Mouse (Mus musculus) embryo, embryonic 11 days (tissue): ENCODE results near the gene Cenpo.
"Not testable (repeated sequence)": the region's sequence is repeated elsewhere in the genome, so short reads cannot be mapped to it uniquely, and the experiment has no call there.

ENCODE experiments used
- DNase-seq: peaks from one replicate; pipeline ENCODE4 v3.0.0-alpha.2; 2015

The Cenpo gene

DNA sequence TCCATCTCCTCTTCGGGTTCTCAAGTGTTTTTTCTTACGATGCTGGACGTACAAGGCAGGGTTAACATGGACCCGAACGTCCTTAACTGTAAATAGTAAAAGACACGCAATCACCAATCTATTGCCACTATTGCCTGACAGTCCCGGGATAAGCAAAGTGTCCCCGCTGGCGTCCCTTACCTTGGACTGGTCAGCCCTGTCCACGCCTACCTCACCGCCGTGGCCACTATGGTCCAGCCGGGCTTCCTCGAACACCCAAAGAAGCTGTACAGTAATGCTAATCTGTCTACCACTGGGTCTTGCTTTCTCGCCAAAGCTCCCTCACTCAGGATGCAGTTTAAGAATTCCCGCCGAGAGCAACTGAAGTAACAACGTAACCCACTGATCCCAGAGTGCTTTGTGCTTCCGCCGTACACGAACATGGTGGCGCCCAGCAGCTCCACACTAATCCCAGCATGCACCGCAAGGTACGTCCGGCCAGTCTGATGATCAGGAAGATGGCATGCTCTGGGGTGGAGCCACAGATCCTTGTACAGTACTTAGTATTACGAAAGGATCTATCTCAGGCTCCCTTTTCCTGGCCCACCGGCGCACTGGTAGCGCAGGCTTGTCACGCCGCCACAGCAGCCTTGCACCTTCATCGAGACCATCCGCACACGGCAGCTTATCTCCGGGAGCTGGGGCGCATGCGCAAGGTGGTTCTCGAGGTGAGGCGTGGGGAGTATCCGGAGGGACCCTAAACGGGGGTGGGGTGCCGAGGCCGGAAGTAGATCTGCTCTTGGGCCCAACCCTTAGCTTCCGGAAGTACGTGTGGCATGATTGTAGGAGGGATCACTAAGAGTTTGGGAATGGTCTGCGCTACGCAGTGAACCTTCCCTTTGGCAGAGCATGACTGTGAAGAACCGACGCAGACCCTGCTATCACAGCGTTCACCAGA is at the start of gene Cenpo, which contains the start of gene Ptrhd1:
TSS of gene Cenpo (minus strand) at position 723 of the 937 bp plus-strand sequence.
TSS of gene Ptrhd1 (plus strand) at position 456 of the 937 bp plus-strand sequence.
- peak; percentile 96 for DNase-seq

DNA sequence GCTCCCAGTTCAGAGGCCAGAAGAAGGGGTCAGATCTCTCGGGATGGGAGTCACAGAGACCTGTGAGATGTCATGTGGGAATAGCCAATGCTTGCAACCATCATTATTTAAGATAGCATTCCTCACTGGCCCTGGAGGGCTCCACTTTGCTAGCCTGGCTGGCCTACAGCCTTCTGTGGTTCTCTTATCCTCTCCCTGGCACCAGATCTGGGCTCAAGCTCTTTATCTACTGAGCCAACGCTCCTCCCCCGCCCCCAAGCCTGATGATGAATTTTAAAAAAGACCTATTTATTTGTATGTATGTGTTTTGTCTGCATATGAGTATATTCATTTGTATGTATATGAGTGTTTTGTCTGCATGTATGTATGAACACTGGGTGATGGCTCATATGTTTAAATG is 45.8 kb upstream of the Cenpo start:
- DNase-seq: no peak

DNA sequence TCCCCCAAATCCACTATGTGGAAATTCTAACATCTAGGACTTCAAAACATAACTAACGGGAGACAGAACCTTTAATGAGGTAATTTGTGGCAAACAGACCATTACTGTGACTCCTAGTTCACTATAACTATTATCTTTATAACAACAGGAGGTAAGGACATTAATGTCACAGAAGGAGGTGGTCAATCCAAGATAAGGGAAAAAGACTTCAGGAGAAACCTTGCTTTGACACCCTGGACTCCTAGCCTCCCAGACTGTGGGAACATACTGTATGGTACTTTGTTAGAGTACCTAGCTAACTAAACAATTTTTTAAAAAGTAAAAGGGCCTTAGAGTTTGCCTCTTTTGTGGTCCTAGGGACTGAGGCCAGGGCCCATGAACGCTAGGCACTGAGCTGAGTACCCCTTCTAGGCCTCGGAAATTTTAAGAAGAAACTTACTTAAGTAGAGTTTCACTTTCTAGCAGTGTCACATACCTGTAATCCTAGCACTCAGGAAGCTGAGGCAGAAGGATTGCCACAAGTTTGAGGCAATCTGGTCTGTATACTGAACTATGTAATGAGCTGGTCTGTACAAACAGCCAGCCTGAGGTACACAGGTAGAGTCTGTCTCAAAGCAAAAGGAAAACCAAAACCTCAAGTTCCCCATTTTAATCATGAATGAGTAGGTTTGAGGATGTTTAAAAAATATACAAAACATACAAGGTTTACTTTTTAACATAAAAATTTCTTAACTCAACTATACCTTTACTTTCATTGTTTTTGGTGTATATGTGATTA is 45.1 kb upstream of the Cenpo start:
- no peak for DNase-seq

DNA sequence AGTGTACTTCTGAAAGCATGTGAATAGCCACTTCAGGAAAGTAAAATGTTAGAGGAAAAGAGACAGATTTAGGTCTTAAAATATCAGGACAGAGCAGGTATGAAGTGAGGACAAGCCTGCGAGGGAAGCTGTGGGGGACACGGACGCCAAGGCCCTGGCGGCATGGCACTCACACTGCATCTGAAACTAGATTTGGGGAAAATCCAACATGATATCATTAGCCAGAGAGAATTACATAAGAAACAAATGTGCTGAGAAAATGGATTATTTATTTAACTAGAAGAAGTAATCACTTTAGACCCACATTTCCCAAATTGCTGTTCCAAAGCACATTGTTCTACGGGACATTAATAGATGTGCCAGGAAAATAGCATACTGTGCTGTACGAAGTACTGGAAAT is 37.0 kb upstream of the Cenpo start:
- no peak for DNase-seq

DNA sequence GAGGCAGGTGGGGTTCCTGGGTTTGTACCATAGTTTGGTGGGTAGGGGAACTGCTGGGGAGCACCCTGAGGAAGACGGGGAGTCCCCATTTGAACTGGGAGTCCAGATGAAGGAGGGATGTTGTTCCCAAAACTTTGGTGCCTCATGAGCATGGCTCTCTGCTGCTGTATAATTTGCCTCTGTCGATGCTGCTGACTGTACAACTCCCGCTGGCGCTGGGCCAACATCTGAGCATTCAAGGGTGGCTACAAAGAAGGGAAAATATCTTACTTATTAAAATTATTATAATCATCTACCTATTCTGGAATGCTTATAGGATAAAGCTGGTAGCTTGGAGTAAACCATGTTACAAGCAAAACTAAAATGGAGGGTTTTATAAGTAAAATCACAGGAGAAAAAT is 33.7 kb upstream of the Cenpo start:
- no peak for DNase-seq

DNA sequence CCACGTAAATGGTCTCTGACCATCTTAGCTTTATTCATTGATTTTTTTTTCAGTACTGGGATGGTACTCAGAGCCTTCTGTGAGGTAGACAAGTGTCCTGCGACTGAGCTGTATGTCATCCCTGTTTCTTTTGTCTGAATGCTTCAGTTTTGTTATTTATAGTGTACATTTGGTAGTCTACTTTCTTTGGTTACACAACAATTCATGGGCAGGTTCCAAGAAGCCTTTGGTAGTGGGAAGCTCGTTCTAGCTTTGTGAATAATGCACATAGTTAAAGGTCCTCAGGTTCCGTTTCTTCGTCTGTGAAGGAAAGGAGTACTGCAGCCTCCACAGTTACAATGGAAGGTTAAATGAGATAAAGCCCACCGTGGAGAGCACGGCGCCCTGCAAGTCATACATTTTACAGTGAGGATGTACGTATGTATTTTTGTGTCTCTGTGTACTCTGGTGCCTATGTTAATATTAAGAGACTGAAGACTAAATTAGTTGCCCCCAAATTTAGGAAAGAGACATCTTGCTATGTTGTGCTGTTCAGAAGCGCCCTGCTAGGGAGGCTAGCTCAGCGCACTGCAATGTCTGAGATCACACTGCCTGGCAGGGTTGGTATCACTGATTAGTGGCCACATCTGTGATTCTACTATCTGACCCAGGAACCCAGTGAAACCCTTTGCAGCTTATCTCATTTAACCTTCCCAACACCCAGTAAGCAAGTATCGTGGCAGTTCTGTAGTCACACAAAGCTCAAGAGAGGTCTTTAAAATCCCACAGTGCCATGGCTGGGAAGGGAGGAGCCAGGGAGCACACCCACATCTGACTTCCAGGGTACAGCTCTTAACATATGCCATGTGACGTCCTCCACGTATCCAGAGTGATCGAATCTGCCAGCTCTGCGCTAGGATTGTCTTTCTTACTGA is 18.9 kb upstream of the Cenpo start:
- no peak for DNase-seq

DNA sequence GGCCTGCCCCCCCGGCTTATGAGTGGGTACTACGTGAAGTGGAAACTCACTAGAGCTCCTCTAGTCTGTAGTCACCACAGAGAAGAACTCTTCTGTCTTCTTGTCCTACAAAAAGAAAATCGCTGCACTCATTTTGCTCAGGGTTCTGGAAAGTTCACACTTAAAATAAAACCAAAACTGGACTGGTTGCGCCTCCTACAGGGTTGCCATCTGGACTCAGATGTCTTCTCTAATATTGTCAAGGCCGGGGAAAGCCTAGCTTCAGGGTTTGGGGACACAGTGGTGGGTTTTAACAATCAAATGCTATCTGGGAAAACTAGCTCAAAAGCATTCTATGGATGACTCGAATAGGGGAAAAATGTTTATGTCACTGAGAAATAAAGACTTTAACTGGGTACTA is 15.7 kb upstream of the Cenpo start:
- no peak for DNase-seq

DNA sequence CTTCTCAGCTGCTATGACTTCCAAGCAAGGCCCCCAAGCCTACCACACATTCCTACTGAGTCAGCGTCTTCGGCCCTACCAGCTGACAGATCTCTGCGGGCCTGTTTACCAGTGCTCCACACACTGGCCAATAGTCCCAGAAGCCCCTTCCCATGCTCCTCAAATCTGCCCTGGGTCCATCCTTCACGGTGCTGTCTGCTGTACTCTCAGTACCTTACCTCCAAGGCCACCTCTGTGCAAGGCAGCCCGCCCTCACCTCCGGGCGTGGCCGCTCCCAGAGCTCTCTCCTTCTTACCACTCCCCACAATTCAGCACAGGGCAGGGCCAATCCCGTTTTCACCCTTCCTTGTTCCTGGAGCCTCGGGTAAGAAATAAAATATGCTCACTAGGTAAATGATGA is 11.6 kb upstream of the Cenpo start:
- no peak for DNase-seq

DNA sequence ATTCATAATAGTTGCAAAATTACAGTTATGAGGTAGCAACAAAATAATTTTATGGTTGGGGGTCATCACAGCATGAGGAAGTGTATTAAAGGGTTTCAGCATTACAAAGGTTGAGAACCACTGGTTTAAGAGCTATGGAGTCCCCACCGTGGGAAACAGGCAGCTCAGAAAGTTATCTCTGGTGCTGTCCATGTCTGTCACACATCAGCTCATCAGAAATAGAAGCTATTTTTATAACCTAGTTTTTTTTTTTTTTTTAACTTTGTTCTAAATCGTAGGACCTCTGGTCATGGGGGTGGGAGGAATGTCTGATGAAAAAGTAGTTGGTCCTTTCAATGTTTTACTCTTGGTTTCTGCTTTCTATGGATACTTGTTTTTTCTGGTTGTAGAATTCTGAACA is 9.7 kb upstream of the Cenpo start:
- no peak for DNase-seq

DNA sequence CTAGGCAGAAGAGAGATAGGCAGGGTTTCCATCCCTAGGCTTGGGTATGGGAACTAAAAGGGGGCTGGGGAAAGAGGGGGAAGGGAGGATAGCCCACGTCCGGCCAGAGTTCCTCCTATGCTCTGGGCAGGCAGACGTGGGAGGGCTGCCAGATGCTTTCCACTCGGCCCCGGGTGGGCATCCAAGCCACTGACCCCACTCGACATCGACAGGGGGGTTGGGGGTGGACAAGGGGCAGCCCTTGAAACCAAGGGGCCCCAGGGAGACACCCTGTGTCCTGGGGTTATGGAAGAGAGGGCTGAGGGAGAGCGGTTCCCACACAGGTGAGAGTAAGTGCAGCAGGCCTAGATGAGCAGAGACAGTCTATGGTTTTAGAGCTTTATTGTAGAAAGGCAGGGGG is 6.2 kb upstream of the Cenpo start:
- DNase-seq: not testable (repeated sequence)

DNA sequence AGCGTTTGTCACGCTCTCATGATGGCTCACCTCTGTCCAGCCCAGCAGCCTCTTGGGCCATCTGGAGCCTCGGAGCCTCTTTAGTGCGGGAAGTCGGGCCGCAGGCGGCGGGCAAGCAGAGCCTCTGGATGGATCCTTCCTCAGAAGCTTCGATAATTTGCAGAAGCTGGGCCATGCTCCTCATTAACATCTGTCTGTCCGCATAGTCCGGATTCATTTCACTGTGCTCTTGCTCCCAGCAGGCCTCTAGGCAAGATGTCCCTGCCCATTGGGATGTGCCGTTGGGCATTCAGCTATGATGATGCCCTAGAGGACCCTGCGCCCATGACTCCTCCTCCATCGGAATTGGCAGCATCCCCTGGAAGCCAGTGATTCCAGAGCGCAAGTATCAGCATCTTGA is 3.4 kb upstream of the Cenpo start:
- DNase-seq: no peak

DNA sequence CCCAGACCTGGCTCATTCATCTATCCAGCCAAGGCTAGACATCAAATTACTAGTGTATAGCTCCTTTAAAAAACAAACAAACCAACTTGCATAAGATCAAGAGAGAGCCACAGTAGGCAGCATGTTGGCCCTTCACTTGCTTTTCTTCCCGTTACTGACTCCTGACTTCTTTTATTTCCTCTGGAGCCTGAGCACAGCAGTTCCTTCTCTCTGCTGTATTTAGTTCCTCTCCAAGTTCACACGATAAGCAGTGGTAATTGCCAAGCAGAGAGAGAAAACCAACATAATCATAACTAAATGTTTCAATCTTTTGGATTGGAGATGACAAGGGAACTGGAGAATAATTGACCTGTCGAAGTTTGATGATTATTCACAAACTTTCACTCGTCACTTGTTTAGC is 1.3 kb downstream of the Cenpo start:
- no peak for DNase-seq

DNA sequence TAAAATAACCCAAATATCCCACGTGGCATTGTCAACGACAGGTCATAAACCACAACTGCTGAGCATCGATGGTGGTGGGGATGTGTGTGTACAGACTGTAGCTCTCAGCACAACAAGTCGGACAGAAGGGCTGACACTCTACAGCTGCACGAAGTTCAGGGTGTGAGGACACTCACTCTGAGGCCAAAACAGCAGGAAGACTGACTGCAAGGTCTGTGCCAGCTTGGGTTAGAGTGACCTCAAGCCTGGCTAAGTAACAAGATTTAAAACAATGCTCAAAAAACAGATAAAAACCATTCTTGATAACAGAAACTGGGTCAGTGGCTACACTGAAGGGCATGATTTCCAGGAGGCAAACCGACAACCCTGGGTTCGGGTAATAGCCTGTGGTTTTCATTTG is 3.9 kb downstream of the Cenpo start:
- DNase-seq: no peak

DNA sequence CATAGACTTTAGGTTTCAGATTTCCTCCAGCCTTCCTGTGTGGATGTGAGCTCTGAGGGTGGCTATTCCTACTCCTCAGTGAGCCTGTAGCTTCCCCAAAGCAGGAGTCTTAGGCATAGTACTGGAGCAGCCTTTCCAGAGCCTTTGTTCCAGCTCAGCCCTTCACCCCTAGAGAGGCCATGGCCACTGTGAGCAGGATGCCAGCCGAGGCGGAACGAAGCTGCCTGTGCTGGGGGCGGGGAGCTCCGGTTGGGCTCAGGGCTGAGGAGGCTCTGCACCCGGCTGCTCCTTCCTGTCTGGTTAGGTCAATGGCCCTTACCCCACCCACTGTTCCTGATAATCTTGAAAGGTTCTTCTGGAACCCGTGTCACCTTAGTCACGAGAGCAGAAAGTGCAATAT is 21.2 kb downstream of the Cenpo start:
- peak; percentile 21 for DNase-seq

DNA sequence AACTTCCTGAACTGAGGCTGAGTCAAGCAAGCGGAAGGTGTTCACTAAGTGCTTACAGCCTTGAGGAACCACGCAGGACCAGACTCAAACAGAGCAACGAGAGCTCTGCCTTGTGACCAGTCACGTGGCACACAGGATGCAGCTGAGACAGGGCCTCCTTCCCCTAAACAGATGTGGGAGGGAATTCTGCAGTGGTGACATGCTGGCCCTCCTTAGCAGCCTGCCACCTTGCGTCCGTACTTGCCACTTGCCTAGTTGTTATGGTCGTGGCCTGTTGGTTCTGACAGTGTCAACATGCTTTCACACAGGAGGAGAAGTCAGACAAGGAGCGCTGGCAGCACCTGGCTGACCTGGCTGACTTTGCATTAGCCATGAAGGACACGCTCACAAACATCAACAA is 22.9 kb downstream of the Cenpo start:
- DNase-seq: no peak

DNA sequence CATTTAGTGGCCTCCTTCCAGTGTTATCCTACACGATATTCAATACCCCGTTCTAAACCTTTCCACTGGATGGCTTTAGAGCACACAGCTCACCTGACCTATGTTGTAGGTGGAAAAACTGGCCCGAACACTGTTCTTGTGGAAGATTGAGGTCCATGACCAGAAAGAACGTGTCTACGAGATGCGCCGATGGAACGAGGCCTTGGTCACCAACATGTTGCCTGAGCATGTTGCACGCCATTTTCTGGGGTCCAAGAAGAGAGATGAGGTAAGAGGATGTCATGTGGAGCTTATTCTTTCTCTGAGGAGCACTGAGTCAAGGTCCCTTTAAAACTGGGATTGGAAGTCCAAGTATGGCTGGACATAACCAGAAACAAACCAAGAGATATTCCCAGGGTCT is 24.9 kb downstream of the Cenpo start:
- DNase-seq: no peak

DNA sequence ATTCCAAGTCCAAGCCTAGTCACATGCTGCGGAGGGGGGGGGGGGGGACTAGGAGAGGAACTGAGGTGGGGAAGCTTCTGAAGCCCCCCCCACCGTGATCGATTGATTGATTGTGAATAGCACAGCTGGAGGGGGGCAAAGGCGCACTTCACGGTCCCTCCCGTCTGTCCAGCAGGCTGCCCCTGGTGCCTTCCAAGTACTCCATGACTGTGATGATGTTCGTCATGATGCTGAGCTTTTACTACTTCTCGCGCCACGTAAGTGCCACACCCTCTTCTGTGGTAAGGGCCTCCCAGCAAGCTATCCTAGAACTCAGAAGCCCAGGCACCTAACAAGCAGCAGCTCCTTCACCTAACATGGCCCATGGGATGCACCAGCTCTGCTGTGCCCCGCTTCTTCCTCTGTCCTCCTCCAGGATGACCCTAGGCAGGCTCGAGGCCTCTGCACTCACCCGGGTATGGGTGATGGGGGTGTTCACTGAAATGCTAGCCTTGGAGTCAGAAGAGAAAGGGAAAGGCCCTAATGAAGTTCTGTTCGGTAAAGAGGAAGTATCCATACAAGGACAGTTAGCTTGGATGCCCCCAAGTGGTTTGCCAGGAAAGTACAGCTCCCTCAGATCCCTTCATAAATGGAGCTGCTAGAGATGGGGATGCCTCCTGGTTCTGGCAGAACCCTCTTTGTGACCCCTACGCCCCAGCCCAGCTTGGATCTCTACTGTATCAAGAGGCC is 25.5 kb downstream of the Cenpo start:
- DNase-seq: peak; percentile 48

DNA sequence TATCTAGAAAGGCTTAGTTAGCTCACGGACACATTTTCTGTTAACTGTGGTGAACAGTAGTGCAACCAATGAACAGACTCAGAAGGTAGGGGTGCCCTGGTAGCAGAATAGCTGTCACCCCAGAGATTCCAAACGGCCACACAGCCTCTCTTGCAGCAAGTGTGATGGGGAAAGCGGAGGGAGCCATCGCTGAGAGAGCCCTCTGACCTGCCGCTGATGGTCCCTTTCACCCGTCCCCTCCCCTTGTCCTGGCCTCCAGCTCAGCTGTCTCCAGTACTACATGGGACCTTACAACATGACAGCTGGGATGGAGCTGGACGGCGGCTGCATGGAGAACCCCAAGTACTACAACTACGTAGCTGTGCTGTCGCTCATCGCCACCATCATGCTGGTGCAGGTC is 28.0 kb downstream of the Cenpo start:
- no peak for DNase-seq

DNA sequence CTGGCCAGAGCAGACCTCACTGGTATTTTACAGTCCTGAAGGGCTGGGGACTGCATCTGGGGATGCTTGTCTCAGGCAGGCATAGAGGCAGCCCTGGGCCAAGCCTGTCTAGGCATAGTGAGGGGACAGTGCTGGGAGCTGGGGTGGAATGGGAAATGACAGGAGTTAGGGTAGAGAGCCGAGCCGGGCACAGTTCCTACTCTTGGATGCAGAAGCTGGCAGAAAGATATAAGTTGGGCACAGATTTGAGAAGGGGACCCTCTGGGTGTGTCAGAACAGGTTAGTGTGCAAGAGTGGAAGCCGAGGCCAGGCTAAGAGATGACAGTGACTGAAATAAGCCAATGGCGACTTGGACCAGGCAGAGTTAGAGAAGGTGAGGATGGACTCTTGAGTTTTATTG is 31.9 kb downstream of the Cenpo start:
- DNase-seq: no peak

DNA sequence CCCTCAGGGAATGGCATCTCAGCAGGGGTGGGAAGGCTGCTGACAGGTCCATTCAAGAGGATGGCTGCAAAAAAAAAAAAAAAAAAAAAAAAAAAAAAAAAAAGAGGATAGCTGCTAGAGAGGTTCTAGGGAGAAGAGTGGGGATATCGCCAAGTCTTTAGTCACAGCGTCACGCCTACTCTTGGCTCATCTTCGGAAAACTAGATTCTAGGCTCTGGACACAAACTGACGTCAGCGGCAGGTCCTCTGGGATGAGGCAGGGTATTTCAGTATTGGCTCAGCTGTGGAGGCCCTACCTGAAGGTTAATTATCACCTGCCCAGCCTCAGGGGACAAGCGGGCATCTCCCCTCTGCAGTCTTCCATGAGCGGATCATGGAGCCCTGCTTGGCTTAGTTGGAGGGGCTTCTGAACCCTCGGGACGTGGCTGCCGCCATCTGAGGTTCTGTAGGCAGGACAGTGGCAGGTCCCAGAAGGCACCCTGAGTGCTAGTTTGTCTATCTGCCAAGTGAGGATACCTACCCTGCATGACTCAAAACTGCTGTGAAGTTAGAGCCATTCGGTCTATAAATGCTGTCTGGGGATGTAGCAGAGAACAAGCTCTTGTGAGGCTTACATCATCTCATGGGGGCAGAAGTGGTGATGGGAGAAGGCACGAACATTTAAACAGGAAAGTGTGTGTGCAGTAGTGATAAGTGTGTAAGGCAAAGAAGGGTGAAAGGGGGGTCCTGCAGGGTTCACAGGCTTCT is 32.5 kb downstream of the Cenpo start:
- no peak for DNase-seq

DNA sequence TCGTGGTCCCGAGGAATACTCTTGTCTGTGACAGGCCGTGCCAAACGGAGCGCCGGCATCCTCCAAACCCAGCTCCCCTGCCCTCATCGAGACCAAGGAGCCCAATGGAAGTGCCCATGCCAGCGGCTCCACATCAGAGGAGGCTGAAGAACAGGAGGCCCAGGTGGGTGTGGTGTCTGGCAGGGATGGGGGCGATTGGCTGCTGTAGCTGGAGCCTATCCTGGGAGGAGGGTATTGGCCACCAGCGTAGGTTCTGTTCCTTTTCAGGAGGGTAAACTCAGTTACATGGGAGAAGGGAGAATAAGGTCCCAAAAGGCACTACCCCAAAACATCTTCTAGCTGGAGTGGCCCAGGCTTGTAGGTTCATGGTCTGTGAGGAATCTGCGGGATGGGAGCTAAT is 34.8 kb downstream of the Cenpo start:
- DNase-seq: no peak

DNA sequence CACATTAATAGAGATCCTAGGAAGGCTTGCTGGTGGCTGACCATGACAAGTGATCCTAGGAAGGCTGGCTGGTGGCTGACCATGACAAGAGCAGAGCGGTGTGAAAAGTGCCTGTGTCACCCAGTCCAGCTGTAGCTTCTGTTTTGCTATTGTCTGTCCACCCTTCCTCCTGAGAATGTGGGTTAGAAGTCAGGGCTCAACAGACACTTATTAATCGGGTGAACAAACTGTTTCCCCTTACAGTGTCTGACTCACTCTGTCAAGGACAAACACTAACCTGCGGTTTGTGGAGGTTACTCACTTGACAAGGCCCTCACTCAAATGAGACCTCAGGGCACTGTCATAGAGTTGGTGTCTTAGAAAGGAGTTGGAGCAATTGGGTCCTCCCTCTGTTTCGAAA is 35.4 kb downstream of the Cenpo start:
- DNase-seq: no peak
